Mouse (Mus musculus): ENCODE data around the gene Gm5771.
"Not testable (repeated sequence)": the region's sequence is repeated elsewhere in the genome, so short reads cannot be mapped to it uniquely, and the experiment has no call there.

Gene Gm5771

GRCm38 (mm10) chr6:41392056-41392455, at the start of gene Gm5771:
Gm5771 (plus strand) TSS chr6:41392356.
- DNase-seq (ENCODE audit: low spot score) = not testable (repeated sequence)

DNA sequence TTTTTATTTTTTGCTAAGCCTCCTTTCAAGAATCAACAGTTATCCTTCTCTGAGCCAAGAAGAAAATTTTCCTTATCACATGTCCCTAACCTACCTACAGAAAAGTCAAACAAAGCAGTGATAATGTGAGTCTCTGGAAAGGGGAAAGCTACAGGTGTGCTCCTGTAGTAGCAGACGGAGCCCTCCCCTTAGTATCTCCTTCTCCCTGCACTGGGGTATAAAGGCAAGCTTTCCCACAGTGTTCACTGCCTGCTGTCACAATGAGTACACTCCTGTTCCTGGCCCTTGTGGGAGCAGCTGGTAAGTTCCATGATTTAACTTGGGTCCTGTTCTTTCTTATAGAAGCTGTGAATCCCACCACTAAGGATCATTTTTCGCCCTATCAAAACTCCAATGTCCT, 38.2 kb upstream of the Gm5771 start, which contains the start of gene Try10:
TSS of gene Try10 (plus strand) at position 174 of the 400 bp plus-strand sequence.
- no peak for DNase-seq (ENCODE audit: low spot score)

- not testable (repeated sequence) for DNase-seq (ENCODE audit: low spot score)
Observed at GRCm38 (mm10) chr6:41373772-41374171, 18.4 kb upstream of the Gm5771 start.

GRCm38 (mm10) chr6:41377578-41377977, 14.6 kb upstream of the Gm5771 start, which contains the start of gene Prss3:
Prss3 (minus strand) TSS chr6:41377678.
- not testable (repeated sequence) for DNase-seq (ENCODE audit: low spot score)

DNA sequence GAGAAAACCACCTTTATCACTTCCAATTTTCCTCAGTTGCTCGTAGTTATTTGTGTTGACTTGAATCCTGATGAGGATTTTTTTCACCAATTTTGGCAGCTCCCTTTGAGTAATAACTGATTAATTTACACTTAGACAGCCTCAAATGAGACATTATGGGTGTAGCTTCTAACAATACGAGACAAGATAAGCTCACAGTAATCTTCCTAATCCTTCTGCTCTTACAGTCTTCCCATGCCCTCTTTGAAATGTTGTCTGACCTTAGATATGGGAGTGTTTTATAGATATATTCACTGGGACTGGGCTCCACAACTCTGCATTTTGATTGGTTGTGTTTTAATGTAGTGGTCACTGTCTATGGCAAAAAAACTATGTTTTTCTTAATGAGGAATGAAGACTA, 5.4 kb upstream of the Gm5771 start:
- no peak for DNase-seq (ENCODE audit: low spot score)

GRCm38 (mm10) chr6:41391640-41392039, 516 bp upstream of the Gm5771 start:
- DNase-seq (ENCODE audit: low spot score) = not testable (repeated sequence)

- DNase-seq (ENCODE audit: low spot score) = not testable (repeated sequence)
Observed at GRCm38 (mm10) chr6:41442261-41442660, 50.1 kb downstream of the Gm5771 start.

DNA sequence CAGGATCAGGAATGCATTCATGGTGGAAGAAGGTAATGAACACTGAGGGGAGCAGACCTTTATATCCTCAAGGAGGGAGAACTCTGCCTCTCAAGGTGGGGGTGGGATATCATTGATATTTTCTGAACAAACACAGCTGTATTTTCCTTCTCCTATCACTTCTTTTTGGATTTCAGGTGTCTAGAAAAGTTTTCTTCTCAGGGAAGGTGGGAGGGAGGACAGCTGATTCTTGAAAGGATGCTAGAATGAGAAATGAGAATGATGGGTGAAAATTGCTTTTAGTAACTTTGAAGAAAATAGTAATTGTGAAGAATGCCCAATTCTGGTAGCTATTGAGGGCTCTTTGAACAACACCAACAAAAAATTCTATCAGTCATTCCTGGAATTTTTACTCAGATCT, 53.9 kb downstream of the Gm5771 start, which contains the start of gene Gm10334:
TSS of gene Gm10334 (minus strand) at position 101 of the 400 bp plus-strand sequence.
- DNase-seq (ENCODE audit: low spot score) = not testable (repeated sequence)

All from layer of hippocampus, adult 9-10 months (tissue).